Mouse (Mus musculus) megakaryocyte-erythroid progenitor cell, adult 5-6 weeks (primary cell): Measurements from ENCODE around the gene Tha1. TPM values are rescaled to one million over a fixed set of nuclear protein-coding genes. Genes with fewer than 3 reads are reported as not detected.
"Not testable (repeated sequence)": the region's sequence is repeated elsewhere in the genome, so short reads cannot be mapped to it uniquely, and the experiment has no call there.

ENCODE experiments used
- ATAC-seq: replicated peaks from 2 replicates; pipeline ENCODE4 v1.8.0; 2016; ENCODE audit warnings: mild to moderate bottlenecking, inconsistent platforms; ENCODE audit not compliant: severe bottlenecking, poor library complexity, low FRiP score, low TSS enrichment
- total RNA-seq, 2 experiments: library from RNA; stranded (forward) in 1 of 2; stranded (reverse) in 1 of 2; fragments of 200-1000, 215-1000 nt in 1 of 2; fragments of >200 nt in 1 of 2; fragmentation: Nextera tagmentation in 1 of 2; gene quantifications; 2 replicates each; pipeline ENCODE4 v1.2.3; 2014 to 2017

The Tha1 gene
- total RNA-seq, 2 experiments from 2014 or later: 3.8 to 4.9 TPM

GRCm38 (mm10) chr11:117855975-117856374 is 17.3 kb downstream of the Tha1 start:
- ATAC-seq: no peak

- no peak for ATAC-seq
Measured at GRCm38 (mm10) chr11:117855360-117855759, 17.9 kb downstream of the Tha1 start.

GRCm38 (mm10) chr11:117854241-117854640 is 19.0 kb downstream of the Tha1 start:
- ATAC-seq: no peak

- no peak for ATAC-seq
Measured at GRCm38 (mm10) chr11:117852875-117853274, 20.4 kb downstream of the Tha1 start.

GRCm38 (mm10) chr11:117848985-117849671 is 24.2 kb downstream of the Tha1 start, which contains the start of gene Birc5:
TSS of gene Birc5 (plus strand) at chr11:117849251.
- ATAC-seq: peak; percentile 92

GRCm38 (mm10) chr11:117848271-117848984 is 24.9 kb downstream of the Tha1 start:
- ATAC-seq: peak; percentile 25

GRCm38 (mm10) chr11:117847593-117848215 is 25.6 kb downstream of the Tha1 start:
- no peak for ATAC-seq

- ATAC-seq: 0 out of 2 replicates have a peak, but pooled peaks have one; percentile 25
Measured at GRCm38 (mm10) chr11:117846640-117847039, 26.6 kb downstream of the Tha1 start.

- no peak for ATAC-seq
Measured at GRCm38 (mm10) chr11:117845651-117846050, 27.6 kb downstream of the Tha1 start.

GRCm38 (mm10) chr11:117844997-117845396 is 28.3 kb downstream of the Tha1 start:
- no peak for ATAC-seq

GRCm38 (mm10) chr11:117843434-117843833 is 29.8 kb downstream of the Tha1 start:
- no peak for ATAC-seq

- ATAC-seq: no peak
Measured at GRCm38 (mm10) chr11:117840910-117841309, 32.4 kb downstream of the Tha1 start.

- ATAC-seq: peak; percentile 14; the same call in 1 of the 2 replicates
Measured at GRCm38 (mm10) chr11:117839021-117839420, 34.3 kb downstream of the Tha1 start.

GRCm38 (mm10) chr11:117838572-117838971 is 34.7 kb downstream of the Tha1 start:
- ATAC-seq: peak; percentile 92

- ATAC-seq: 0 out of 2 replicates have a peak, but pooled peaks have one; percentile 12
Measured at GRCm38 (mm10) chr11:117836306-117836705, 37.0 kb downstream of the Tha1 start.

GRCm38 (mm10) chr11:117834086-117834485 is 39.2 kb downstream of the Tha1 start:
- no peak for ATAC-seq

- ATAC-seq: not testable (repeated sequence)
Measured at GRCm38 (mm10) chr11:117833509-117833908, 39.8 kb downstream of the Tha1 start.

- ATAC-seq: peak; percentile 50
Measured at GRCm38 (mm10) chr11:117832086-117832969, 41.0 kb downstream of the Tha1 start.

GRCm38 (mm10) chr11:117830401-117830800 is 42.9 kb downstream of the Tha1 start:
- peak; percentile 16 for ATAC-seq
